Mouse (Mus musculus) splenic B cell, adult 2 months (primary cell): ENCODE results near the gene Scrg1.
"Not testable (repeated sequence)": the region's sequence is repeated elsewhere in the genome, so short reads cannot be mapped to it uniquely, and the experiment has no call there.

Experiments
- DNase-seq: peaks from one replicate; pipeline ENCODE4 v3.0.0-alpha.2; 2011; ENCODE audit warnings: low read depth, low spot score
- H3K27me3 ChIP-seq: 2 replicates; pipeline ENCODE4 v1.6.1; 2012; ENCODE audit warnings: mild to moderate bottlenecking, low read length, moderate library complexity, mixed read lengths; ENCODE audit not compliant: control insufficient read depth, poor library complexity, insufficient read depth, severe bottlenecking
- H3K36me3 ChIP-seq: 2 replicates; pipeline ENCODE4 v1.6.1; 2012; ENCODE audit warnings: mild to moderate bottlenecking, low read length, moderate library complexity, mixed read lengths; ENCODE audit not compliant: control insufficient read depth, poor library complexity, insufficient read depth, severe bottlenecking

The Scrg1 gene

DNA sequence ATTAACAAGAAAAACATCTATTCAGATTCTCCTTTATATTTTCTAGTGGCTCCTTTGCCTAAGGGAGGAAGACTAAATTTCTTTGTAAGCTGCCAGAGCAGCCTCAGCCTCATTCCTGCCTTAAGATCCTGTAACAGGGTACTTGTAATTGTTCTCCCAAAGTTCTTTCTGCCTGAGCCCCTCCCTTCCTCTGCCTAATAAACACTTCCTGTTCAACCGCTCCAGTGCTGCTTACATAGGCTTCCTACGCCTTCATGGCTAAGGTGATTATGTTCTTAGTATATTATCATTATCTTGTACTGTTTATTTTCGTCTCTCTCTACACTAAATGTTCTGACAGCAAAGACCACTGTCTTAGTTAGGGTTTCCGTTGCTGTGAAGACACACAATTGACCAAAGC is 52.9 kb downstream of the Scrg1 start:
- Histone ChIP-seq H3K27me3 (no peaks in the 10 kb centered on the region), H3K36me3 (no peaks in the 10 kb centered on the region)
- DNase-seq, result no peak

DNA sequence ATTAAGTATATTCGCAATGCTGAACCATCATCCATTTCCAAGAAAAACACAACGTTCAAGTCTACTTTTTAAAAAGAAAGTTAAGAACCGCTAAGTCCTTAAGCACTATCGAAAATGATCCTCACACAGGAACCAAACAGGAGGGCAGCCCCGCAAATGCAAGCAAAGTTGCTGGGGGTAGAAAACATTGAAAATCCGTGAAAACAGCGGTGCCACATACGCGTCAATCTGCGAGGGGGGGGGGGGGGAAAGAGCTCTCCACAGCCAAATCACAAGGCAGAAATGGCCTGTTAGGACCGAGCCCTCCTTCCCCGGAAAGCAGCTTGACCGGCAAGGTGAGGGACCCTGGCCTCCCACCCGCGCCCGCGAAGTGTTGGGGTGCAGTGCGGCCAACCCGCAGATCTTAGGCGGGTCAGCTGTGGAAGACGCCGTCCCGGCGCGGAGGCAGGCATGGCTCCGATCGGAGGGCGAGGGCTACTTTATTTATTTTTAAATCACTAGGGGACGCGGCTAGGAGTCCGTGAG is 55.1 kb downstream of the Scrg1 start:
- DNase-seq, result no peak
- H3K36me3 ChIP-seq, result no peaks in the 10 kb centered on the region

DNA sequence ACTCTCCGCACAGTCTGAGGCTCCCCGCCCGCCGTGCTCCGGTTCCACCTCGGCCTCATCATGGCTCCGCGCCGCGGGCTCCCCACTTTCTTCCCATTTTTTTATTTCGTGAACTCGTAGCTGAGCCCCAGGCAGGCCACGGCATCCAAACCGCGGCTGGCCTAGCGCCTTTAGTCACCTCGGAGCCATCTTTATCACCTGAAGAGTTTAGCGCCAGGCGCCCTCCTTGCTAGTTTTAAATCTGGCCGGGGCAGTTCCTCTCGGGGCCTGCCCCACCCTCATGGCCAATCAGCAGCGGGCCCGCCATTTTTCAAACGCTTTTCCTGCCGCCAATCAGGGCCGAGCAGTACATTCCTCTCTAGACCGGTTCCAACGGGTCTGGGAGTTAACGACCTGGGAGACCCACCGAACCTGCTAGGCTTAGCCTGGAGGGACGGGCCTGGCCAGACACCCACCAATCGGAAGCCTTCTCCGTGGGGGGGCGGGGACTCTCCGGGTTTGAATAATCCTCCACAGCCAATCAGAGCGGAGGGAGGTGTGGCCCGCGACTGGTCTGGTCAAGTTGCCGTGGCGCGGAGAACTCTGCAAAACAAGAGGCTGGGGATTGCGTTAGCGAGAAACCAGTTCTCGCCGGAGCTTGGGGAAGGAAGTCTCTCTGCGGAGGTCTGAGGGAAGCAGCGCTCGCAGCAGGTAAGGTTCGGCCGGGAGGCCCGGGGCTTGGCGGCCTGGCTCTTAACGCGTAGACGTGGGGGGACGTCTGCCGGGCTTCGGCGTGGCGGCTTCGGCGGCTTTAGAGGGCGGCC is 55.8 kb downstream of the Scrg1 start, which contains the start of gene Hmgb2:
Gene Hmgb2, plus strand, starts transcription at position 592 of the 803 bp plus-strand sequence.
- no peaks in the 10 kb centered on the region for H3K36me3 ChIP-seq
- DNase-seq, result peak; percentile 99
- no peaks in the 10 kb centered on the region for H3K27me3 ChIP-seq

More for the DNA sequence above, 55.1 kb downstream of the Scrg1 start:
- no peaks in the 10 kb centered on the region for H3K27me3 ChIP-seq

DNA sequence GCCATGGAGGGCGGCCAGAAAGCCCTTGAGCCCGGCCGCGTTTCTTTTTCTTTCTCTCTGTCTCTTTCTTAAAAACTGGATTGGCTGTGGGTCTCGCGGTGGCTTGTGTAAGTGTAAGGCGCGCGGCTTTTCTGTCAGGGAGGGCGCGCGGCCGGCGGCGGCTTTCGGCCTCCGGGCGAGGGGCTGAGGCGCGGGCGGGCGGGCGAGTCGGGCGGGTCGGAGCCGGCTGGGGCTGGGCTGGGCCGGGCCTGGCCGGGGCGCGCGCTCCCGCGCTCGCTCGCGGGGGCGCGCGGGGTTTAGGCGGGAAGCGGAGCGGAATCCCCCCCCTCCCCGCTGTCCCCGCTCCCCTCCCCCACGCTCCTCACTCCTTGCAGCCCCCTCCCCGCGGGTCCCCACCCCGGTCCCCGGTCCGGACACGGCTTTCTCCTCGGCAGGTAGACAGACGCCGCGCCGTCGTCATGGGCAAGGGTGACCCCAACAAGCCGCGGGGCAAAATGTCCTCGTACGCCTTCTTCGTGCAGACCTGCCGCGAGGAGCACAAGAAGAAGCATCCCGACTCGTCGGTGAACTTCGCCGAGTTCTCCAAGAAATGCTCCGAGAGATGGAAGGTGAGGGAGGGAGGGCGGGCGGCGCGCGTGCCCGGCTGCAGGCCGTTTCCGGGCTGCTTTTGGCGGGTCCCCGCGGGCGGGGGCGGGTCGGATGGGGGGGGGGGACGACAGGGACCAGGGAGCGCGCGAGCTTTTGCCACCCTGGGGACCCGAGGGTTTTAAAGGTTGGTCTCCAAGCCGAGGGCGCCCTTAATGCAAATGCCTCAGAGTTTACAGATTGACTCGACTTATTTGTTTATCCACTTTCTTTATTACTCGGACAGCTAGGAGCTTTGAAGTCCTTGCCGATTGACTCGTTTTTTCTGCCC is 56.7 kb downstream of the Scrg1 start:
- Histone ChIP-seq H3K27me3 (no peaks in the 10 kb centered on the region), H3K36me3 (0 out of 2 replicates have a peak, but pooled peaks cover 1% of the 10 kb centered on the region)
- DNase-seq, result peak; percentile 51

DNA sequence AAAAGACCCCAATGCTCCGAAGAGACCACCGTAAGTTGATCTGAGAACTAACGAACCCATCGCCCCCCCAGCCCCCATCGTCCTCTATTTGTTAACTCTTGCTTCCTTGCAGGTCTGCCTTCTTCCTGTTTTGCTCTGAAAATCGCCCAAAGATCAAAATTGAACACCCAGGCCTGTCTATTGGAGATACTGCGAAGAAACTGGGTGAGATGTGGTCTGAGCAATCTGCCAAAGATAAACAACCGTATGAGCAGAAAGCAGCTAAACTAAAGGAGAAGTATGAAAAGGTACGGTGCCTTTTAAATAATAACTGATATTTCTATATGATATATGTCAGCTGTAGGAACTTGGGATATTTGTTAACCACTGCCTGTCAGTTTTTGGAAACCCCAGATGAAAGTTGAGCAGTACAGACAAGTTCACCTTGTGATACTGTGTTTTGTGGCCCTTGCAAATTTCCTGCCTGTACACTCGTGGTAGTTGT is 57.5 kb downstream of the Scrg1 start:
- not testable (repeated sequence) for DNase-seq, H3K36me3 ChIP-seq, H3K27me3 ChIP-seq

DNA sequence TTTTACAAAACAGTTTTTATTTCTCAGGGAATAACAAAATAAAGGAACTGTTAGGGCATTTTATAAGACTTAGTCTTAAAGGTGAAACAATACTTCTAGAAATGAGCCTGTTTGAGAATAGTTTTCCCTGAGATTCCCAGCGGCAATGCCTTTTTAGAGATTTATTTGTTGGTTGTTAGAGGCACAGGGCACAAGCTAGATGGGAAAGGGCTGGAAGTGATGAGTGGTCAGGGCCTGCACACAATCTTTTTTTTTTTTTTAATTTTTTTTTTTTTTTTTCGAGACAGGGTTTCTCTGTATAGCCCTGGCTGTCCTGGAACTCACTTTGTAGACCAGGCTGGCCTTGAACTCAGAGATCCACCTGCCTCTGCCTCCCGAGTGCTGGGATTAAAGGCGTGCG is 61.0 kb downstream of the Scrg1 start:
- not testable (repeated sequence) for DNase-seq, H3K36me3 ChIP-seq, H3K27me3 ChIP-seq

DNA sequence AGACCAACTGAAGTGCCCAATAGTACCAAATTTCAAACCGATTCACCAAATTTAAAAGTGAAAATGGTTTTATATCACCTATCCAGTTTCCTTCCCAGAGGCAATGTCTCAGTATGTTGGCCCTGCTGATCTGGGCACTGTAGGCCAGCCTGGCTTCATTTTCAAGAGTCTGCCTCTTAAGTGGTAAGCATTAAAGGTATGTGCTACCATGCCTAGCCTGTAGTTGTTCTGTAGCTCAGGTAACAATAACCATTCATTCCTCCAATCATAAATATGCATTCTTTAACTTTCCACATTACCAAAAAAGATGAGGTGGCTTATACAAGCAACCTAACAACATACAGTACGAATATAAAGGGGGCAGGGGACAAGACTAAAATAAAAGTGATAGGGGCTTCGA is 62.0 kb downstream of the Scrg1 start:
- Histone ChIP-seq H3K36me3 (peaks cover 3% of the 10 kb centered on the region; the same call in 1 of the 2 replicates), H3K27me3 (no peaks in the 10 kb centered on the region)
- no peak for DNase-seq

DNA sequence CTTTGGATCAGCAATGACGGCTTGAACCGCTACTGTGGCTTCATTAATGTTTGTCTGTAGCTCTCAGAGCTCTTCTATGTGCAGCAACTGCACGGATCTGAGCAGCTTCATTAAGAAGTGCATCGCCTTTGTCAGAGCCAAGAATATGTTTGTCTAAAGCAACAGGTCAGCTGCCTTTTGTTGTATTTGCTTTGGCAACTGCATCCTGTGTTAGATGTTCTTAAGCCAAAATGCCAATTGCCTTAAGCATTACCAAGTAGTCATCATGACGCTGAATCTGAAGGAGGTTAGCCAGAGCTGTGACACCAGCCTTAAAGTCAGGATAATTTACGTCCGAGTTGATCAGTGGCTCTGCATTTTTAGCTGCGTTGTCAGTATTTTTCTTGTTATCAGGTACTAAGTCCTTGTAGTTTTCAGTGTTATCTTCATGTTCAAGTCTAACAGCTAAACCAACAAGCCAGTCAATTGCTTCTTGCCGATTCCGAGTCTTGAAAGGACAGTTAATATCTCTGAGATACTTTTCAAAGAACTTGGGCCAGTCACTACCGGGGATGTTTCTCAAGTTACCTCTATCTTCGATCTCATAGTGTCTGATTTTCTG is 64.6 kb downstream of the Scrg1 start:
- H3K27me3 ChIP-seq, result no peaks in the 10 kb centered on the region
- no peak for DNase-seq
- peaks cover 3% of the 10 kb centered on the region; the same call in 1 of the 2 replicates for H3K36me3 ChIP-seq
